Mouse (Mus musculus) forebrain, postnatal 0 days (tissue): ENCODE data around the gene Gm960. TPM values are rescaled to one million over a fixed set of nuclear protein-coding genes. Genes with fewer than 3 reads are reported as not detected.

Experiments
- ATAC-seq: fragments of 200-750 bp; cut with Nextera tagmentation; 2 replicates; pipeline ENCODE4 v1.8.0; 2017; ENCODE audit warnings: mild to moderate bottlenecking, moderate library complexity
- DNase-seq: peaks from one replicate; pipeline ENCODE4 v3.0.0-alpha.2; 2015
- H3K27ac ChIP-seq: fragments of 300-500 bp; sonication (generic); 2 replicates; pipeline ENCODE4 v1.5.1; 2014; ENCODE audit warnings: low read depth, mild to moderate bottlenecking, antibody characterized with exemption, low read length, moderate library complexity, mixed read lengths
- H3K27me3 ChIP-seq: fragments of 300-500 bp; sonication (generic); 2 replicates; pipeline ENCODE4 v1.6.1; 2014; ENCODE audit warnings: mild to moderate bottlenecking, low read length, mixed read lengths; ENCODE audit not compliant: insufficient read depth
- H3K36me3 ChIP-seq: fragments of 300-500 bp; sonication (generic); 2 replicates; pipeline ENCODE4 v1.6.1; 2014; ENCODE audit warnings: mild to moderate bottlenecking, moderate library complexity; ENCODE audit not compliant: insufficient read depth
- H3K4me1 ChIP-seq: fragments of 300-500 bp; sonication (generic); 2 replicates; pipeline ENCODE4 v1.6.1; 2014; ENCODE audit warnings: antibody characterized with exemption; ENCODE audit not compliant: insufficient read depth
- H3K4me2 ChIP-seq: fragments of 300-500 bp; sonication (generic); 2 replicates; pipeline ENCODE4 v1.6.1; 2014; ENCODE audit warnings: low read depth, mild to moderate bottlenecking, moderate library complexity
- H3K4me3 ChIP-seq: fragments of 300-500 bp; sonication (generic); 2 replicates; pipeline ENCODE4 v1.5.1; 2014; ENCODE audit warnings: low read depth, low read length, mixed read lengths
- H3K9ac ChIP-seq: fragments of 300-500 bp; sonication (generic); 2 replicates; pipeline ENCODE4 v1.6.1; 2014; ENCODE audit warnings: mild to moderate bottlenecking
- H3K9me3 ChIP-seq: fragments of 300-500 bp; sonication (generic); 2 replicates; pipeline ENCODE4 v1.6.1; 2016; ENCODE audit warnings: low read length
- CTCF ChIP-seq: sonication (generic); IDR thresholded peaks from 2 replicates; pipeline ENCODE4 v1.5.1; 2016; ENCODE audit warnings: antibody characterized with exemption, control low read depth, low read depth
- WGBS: fragments of 180-500 bp; shearing (Covaris S2); extraction: QIAGEN DNeasy Blood & Tissue Kit; methylation state at CpG from one replicate; pipeline ENCODE4 v1.1.7; 2014; 5-methylcytosine and 5-hydroxymethylcytosine counted together
- polyA plus RNA-seq: library from polyadenylated mRNA; unstranded; fragments of >200 nt; fragmentation: Nextera tagmentation; extraction: Ambion mirVana; gene quantifications from 2 replicates; pipeline ENCODE4 v1.2.1, GENCODE M21; 2015
- total RNA-seq: library from RNA; depleted of rRNA; stranded (reverse); fragments of >200 nt; gene quantifications from 2 replicates; pipeline ENCODE4 v1.2.3, GENCODE M21; 2014

Gm960 gene
- total and polyA plus RNA-seq, 2 experiments from 2014 or later: 4.5 to 7.3 TPM

GRCm38 (mm10) chr19:4720671-4721244, 22.3 kb upstream of the Gm960 start:
- no peak for TF ChIP-seq CTCF
- ATAC-seq: no peak
- no peak overlapping the region for H3K9ac ChIP-seq
- WGBS: 20% methylated on average over 11 of the region's 11 CpGs
- no peak overlapping the region for H3K4me3 ChIP-seq
- no peaks in the 10 kb centered on the region for H3K27me3 ChIP-seq
- H3K4me2 ChIP-seq: no peak overlapping the region
- no peak for DNase-seq
- no peaks in the 10 kb centered on the region for H3K4me1 ChIP-seq
- no peak overlapping the region for H3K27ac ChIP-seq
- H3K9me3 ChIP-seq: no peaks in the 10 kb centered on the region
- H3K36me3 ChIP-seq: peaks cover 49% of the 10 kb centered on the region

- WGBS: 86% methylated on average over 15 of the region's 15 CpGs
- no peaks in the 10 kb centered on the region for H3K27me3 ChIP-seq
- H3K36me3 ChIP-seq: peaks cover 44% of the 10 kb centered on the region
- H3K27ac ChIP-seq: no peak overlapping the region
- no peak overlapping the region for H3K4me2 ChIP-seq
- H3K4me1 ChIP-seq: no peaks in the 10 kb centered on the region
- no peaks in the 10 kb centered on the region for H3K9me3 ChIP-seq
- TF ChIP-seq CTCF: no peak
- no peak for ATAC-seq
- H3K9ac ChIP-seq: no peak overlapping the region
- DNase-seq: no peak
- no peak overlapping the region for H3K4me3 ChIP-seq
Observed at GRCm38 (mm10) chr19:4720112-4720511, 21.6 kb upstream of the Gm960 start.

- 23% methylated on average over 5 of the region's 5 CpGs for WGBS
- no peaks in the 10 kb centered on the region for H3K9me3 ChIP-seq
Observed at GRCm38 (mm10) chr19:4719351-4719764, 20.9 kb upstream of the Gm960 start.

GRCm38 (mm10) chr19:4718716-4719115, 20.2 kb upstream of the Gm960 start:
- H3K4me2 ChIP-seq: no peak overlapping the region
- WGBS: 39% methylated on average over 10 of the region's 12 CpGs
- H3K27me3 ChIP-seq: no peaks in the 10 kb centered on the region
- no peak overlapping the region for H3K9ac ChIP-seq
- no peak for DNase-seq
- TF ChIP-seq CTCF: no peak
- H3K36me3 ChIP-seq: peaks cover 33% of the 10 kb centered on the region
- H3K9me3 ChIP-seq: no peaks in the 10 kb centered on the region
- no peak overlapping the region for H3K27ac ChIP-seq
- H3K4me1 ChIP-seq: peaks cover 5% of the 10 kb centered on the region; the same call in 1 of the 2 replicates
- ATAC-seq: no peak
- no peak overlapping the region for H3K4me3 ChIP-seq

More at GRCm38 (mm10) chr19:4719351-4719764, 20.9 kb upstream of the Gm960 start:
- Histone ChIP-seq H3K4me1 (no peaks in the 10 kb centered on the region; the same call in 1 of the 2 replicates), H3K27ac (no peak overlapping the region), H3K9ac (no peak overlapping the region), H3K4me3 (no peak overlapping the region), H3K4me2 (no peak overlapping the region), H3K27me3 (no peaks in the 10 kb centered on the region), H3K36me3 (peaks cover 38% of the 10 kb centered on the region)
- DNase-seq (no peak), ATAC-seq (no peak)
- no peak for TF ChIP-seq CTCF

- WGBS: 97% methylated on average over 2 of the region's 2 CpGs
- ATAC-seq: no peak
Observed at GRCm38 (mm10) chr19:4717281-4717680, 18.8 kb upstream of the Gm960 start.

GRCm38 (mm10) chr19:4716756-4717155, 18.3 kb upstream of the Gm960 start:
- Histone ChIP-seq H3K4me3 (no peak overlapping the region), H3K27ac (no peak overlapping the region), H3K36me3 (peaks cover 32% of the 10 kb centered on the region), H3K27me3 (no peaks in the 10 kb centered on the region), H3K9ac (no peak overlapping the region), H3K4me2 (no peak overlapping the region), H3K4me1 (peaks cover 7% of the 10 kb centered on the region; the same call in 1 of the 2 replicates), H3K9me3 (no peaks in the 10 kb centered on the region)
- ATAC-seq (no peak), DNase-seq (no peak)
- TF ChIP-seq CTCF: no peak
- WGBS: 96% methylated on average over 14 of the region's 14 CpGs

More at GRCm38 (mm10) chr19:4717281-4717680, 18.8 kb upstream of the Gm960 start:
- Histone ChIP-seq H3K36me3 (peaks cover 33% of the 10 kb centered on the region), H3K27ac (no peak overlapping the region), H3K9ac (no peak overlapping the region), H3K4me3 (no peak overlapping the region), H3K4me1 (peaks cover 7% of the 10 kb centered on the region; the same call in 1 of the 2 replicates), H3K27me3 (no peaks in the 10 kb centered on the region), H3K9me3 (no peaks in the 10 kb centered on the region), H3K4me2 (no peak overlapping the region)
- TF ChIP-seq CTCF: no peak
- DNase-seq: no peak

- H3K27ac ChIP-seq: no peak overlapping the region
- ATAC-seq (no peak), DNase-seq (no peak)
- H3K4me1 ChIP-seq: peaks cover 7% of the 10 kb centered on the region; the same call in 1 of the 2 replicates
- 0 out of 2 replicates have a peak overlapping the region, but pooled peaks have one; percentile 96 for H3K9ac ChIP-seq
- WGBS: 75% methylated on average over 3 of the region's 3 CpGs
- H3K27me3 ChIP-seq: no peaks in the 10 kb centered on the region
- H3K4me2 ChIP-seq: peak overlapping the region; percentile 69
- peaks cover 5% of the 10 kb centered on the region; the same call in 1 of the 2 replicates for H3K36me3 ChIP-seq
- no peaks in the 10 kb centered on the region for H3K9me3 ChIP-seq
- H3K4me3 ChIP-seq: 0 out of 2 replicates have a peak overlapping the region, but pooled peaks have one; percentile 80
- no peak for TF ChIP-seq CTCF
Observed at GRCm38 (mm10) chr19:4713886-4714285, 15.4 kb upstream of the Gm960 start.
